Mouse (Mus musculus) brain, embryonic 14.5 days (tissue): ENCODE measurements around the gene Tmem54. TPM values are rescaled to one million over a fixed set of nuclear protein-coding genes. Genes with fewer than 3 reads are reported as not detected.

Source experiments
- DNase-seq: peaks from one replicate; pipeline ENCODE4 v3.0.0-alpha.2; 2011; ENCODE audit warnings: low read depth
- CTCF ChIP-seq: fragments of 200-500 bp; IDR thresholded peaks from 2 replicates; pipeline ENCODE4 v1.5.1; 2012; ENCODE audit warnings: inconsistent platforms, mild to moderate bottlenecking, moderate library complexity, borderline replicate concordance; ENCODE audit not compliant: insufficient read depth, insufficient read length; ENCODE audit errors: extremely low read depth
- POLR2A ChIP-seq: fragments of 200-500 bp; IDR thresholded peaks from 2 replicates; pipeline ENCODE4 v1.6.1; 2012; ENCODE audit warnings: mild to moderate bottlenecking, inconsistent platforms, borderline replicate concordance; ENCODE audit not compliant: poor library complexity, insufficient read depth, insufficient read length, severe bottlenecking; ENCODE audit errors: extremely low read depth
- polyA plus RNA-seq: library from polyadenylated mRNA; depleted of rRNA; stranded (reverse); fragments of >200 nt; gene quantifications from 2 replicates; pipeline ENCODE4 v1.2.3, GENCODE M21; 2012; rRNA removed

The Tmem54 gene
- polyA plus RNA-seq = 0.42 and 0.81 TPM in 2 replicates

GRCm38 (mm10) chr4:129105356-129105755 is at the start of gene Tmem54:
Tmem54 (plus strand) TSS chr4:129105548.
- no peak for TF ChIP-seq CTCF
- no peak for TF ChIP-seq POLR2A
- no peak for DNase-seq

GRCm38 (mm10) chr4:129055562-129055961 is 49.8 kb upstream of the Tmem54 start:
- TF ChIP-seq CTCF (no peak), POLR2A (no peak)

GRCm38 (mm10) chr4:129057533-129058206 is 47.7 kb upstream of the Tmem54 start:
- peak; percentile 99 for DNase-seq
- TF ChIP-seq CTCF = no peak
- TF ChIP-seq POLR2A = peak; percentile 94

More at GRCm38 (mm10) chr4:129055562-129055961, 49.8 kb upstream of the Tmem54 start:
- DNase-seq = no peak

DNA sequence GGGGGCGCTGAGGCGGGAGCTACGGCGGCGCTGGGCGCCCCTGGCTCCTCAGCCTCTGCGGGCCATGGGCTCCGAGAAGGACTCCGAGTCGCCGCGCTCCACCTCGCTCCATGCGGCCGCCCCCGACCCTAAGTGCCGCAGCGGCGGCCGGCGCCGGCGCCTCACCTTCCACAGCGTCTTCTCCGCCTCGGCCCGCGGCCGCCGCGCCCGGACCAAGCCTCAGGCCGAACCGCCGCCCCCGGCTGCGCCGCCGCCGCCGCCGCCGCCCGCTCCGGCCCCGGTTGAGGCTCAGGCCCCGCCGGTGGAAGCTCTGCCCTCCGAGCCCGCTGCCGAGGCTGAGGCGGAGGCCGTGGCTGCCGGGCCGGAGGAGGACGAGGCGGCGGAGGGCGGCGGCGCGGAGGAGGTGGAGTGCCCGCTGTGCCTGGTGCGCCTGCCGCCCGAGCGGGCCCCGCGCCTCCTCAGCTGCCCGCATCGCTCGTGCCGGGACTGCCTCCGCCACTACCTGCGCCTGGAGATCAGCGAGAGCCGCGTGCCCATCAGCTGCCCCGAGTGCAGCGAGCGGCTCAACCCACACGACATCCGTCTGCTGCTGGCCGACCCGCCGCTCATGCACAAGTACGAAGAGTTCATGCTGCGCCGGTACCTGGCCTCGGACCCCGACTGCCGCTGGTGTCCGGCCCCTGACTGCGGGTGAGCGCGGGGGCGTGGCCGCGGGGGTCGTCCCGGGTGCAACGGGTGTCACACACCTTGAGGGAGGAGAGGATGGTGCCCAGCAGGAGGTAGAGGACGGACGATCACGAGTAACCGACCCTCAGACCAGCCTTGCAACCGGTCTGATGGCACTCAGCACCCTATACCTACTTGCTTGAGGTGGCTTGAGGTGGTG is 46.9 kb upstream of the Tmem54 start, which contains the start of gene Rnf19b:
Rnf19b (plus strand) TSS at position 65 of the 886 bp plus-strand sequence.
- peak; percentile 50 for DNase-seq
- TF ChIP-seq POLR2A = no peak
- no peak for TF ChIP-seq CTCF

- no peak for TF ChIP-seq POLR2A
- no peak for TF ChIP-seq CTCF
- peak; percentile 55 for DNase-seq
Observed at GRCm38 (mm10) chr4:129059125-129059551, 46.2 kb upstream of the Tmem54 start.

- DNase-seq = no peak
- TF ChIP-seq CTCF (no peak), POLR2A (no peak)
Observed at GRCm38 (mm10) chr4:129059922-129060321, 45.4 kb upstream of the Tmem54 start.

GRCm38 (mm10) chr4:129061486-129061885 is 43.9 kb upstream of the Tmem54 start:
- TF ChIP-seq POLR2A (no peak), CTCF (no peak)
- no peak for DNase-seq

GRCm38 (mm10) chr4:129062281-129063075 is 42.9 kb upstream of the Tmem54 start:
- no peak for DNase-seq
- TF ChIP-seq POLR2A (no peak), CTCF (no peak)

DNA sequence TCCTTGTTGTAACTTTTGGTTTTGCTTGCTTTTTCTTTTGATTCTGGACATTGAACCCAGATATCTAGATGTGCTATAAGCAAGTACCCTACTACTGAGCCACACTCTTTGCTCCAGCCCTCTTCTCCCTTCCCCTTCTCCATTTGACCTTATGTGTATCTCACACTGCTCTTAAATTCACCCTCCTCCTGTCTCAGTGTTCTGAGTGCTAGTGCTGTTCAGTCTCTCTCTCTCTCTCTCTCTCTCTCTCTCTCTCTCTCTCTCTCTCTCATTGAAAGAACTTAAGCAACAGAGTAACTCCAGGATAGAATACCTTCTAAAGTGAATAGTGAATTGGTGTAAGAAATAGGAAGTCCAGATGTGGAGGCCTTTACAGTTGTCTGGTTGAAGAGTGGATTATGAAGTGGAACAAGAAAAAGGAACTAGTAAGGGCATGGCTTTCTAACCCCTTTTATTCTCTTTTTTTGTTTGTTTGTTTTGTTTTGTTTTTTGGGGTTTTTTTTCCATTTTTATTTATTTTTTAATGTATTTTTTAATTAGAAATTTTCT is 39.6 kb upstream of the Tmem54 start:
- TF ChIP-seq POLR2A = no peak
- TF ChIP-seq CTCF = no peak
- no peak for DNase-seq

DNA sequence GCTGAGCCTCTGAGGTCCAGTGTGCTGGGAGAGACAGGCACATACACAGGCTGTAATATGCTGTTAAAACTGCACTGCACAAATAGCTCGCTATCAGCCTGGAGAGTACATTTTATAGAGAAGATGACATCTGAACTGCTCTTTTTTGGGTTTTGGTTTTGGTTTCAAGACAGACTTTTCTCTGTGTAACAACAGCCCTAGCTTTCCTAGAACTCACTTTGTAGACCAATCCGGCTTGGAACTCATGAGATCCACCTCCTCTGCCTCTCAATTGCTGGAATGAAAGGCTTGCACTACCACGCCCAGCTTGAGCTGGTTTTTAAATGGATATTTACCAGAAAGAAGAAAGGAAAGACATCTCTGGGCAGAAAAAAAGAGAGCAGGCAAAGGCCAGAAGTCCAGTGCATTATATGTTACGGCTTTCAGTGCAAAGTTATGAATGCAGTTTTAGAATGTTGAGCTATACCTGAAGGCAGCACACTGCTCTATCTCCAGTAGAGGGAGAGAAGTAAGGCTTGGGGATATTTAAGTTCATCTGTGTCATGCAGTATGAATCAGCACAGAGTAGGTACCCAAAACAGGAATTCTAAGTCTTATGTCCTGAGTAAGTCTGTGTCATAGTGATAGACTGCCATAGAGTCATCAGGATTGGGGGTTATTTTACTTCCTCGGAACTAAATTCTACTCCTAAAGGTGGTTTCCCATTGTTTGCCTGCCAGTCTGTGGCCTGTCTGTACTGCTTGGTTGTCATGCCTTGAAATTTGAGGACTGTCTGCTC is 37.5 kb upstream of the Tmem54 start:
- TF ChIP-seq POLR2A (no peak), CTCF (no peak)
- no peak for DNase-seq
